Mouse (Mus musculus) MEL (cell line): ENCODE data around the gene Mid1. TPM values are rescaled to one million over a fixed set of nuclear protein-coding genes. Genes with fewer than 3 reads are reported as not detected.
"Not testable (repeated sequence)": the region's sequence is repeated elsewhere in the genome, so short reads cannot be mapped to it uniquely, and the experiment has no call there.

Experiments
- DNase-seq: peaks from one replicate; pipeline ENCODE4 v3.0.0; 2011; ENCODE audit warnings: low read depth, low spot score
- H3K27ac ChIP-seq: 2 replicates; pipeline ENCODE4 v1.5.1; 2012; ENCODE audit warnings: low read depth, mild to moderate bottlenecking, control low read depth, low read length, moderate library complexity; ENCODE audit not compliant: control insufficient read depth
- H3K27me3 ChIP-seq, 2 experiments: fragments of 150-350 bp in 1 of 2; sonication (generic) in 1 of 2; 2 replicates each; pipeline ENCODE4 v1.6.1; 2012; ENCODE audit warnings: low read length in 2 of 2, mild to moderate bottlenecking in 2 of 2, improper control_type of control experiment in 1 of 2, moderate library complexity in 1 of 2; ENCODE audit not compliant: insufficient read depth in 2 of 2, control insufficient read depth in 1 of 2
- H3K36me3 ChIP-seq, 2 experiments: 2 replicates each; pipeline ENCODE4 v1.6.1; 2012 to 2014; ENCODE audit warnings: low read length in 2 of 2, improper control_type of control experiment in 1 of 2, inconsistent platforms in 1 of 2, mild to moderate bottlenecking in 1 of 2; ENCODE audit not compliant: insufficient read depth in 2 of 2, control insufficient read depth in 1 of 2
- H3K4me1 ChIP-seq, 2 experiments: fragments of 150-350 bp in 1 of 2; sonication (generic) in 1 of 2; 2 replicates each; pipeline ENCODE4 v1.6.1; 2012; ENCODE audit warnings: low read length in 2 of 2, improper control_type of control experiment in 1 of 2, mild to moderate bottlenecking in 1 of 2; ENCODE audit not compliant: insufficient read depth in 2 of 2, control insufficient read depth in 1 of 2
- H3K4me3 ChIP-seq, 2 experiments: fragments of 150-350 bp in 1 of 2; sonication (generic) in 1 of 2; 2 replicates each; pipeline ENCODE4 v1.5.1; 2012; ENCODE audit warnings: low read depth in 2 of 2, low read length in 2 of 2, mild to moderate bottlenecking in 2 of 2, moderate library complexity in 2 of 2, control low read depth in 1 of 2, improper control_type of control experiment in 1 of 2; ENCODE audit not compliant: control insufficient read depth in 1 of 2, insufficient read depth in 1 of 2
- H3K79me2 ChIP-seq: 2 replicates; pipeline ENCODE4 v1.6.1; 2012; ENCODE audit warnings: mild to moderate bottlenecking, low read length, moderate library complexity; ENCODE audit not compliant: control insufficient read depth, poor library complexity, insufficient read depth
- H3K9ac ChIP-seq: 2 replicates; pipeline ENCODE4 v1.6.1; 2012; ENCODE audit warnings: low read depth, mild to moderate bottlenecking, control low read depth, low read length, moderate library complexity; ENCODE audit not compliant: control insufficient read depth, poor library complexity, severe bottlenecking
- H3K9me3 ChIP-seq: fragments of 150-350 bp; sonication (generic); replicated peaks from 2 replicates; pipeline ENCODE4 v1.6.1; 2012; ENCODE audit warnings: mild to moderate bottlenecking, low read length, improper control_type of control experiment, moderate library complexity; ENCODE audit not compliant: insufficient read depth
- HCFC1 ChIP-seq: IDR thresholded peaks from 2 replicates; pipeline ENCODE4 v1.6.1; 2012; ENCODE audit warnings: low read depth, mild to moderate bottlenecking, inconsistent platforms, low read length, improper control_type of control experiment, moderate library complexity
- MAZ ChIP-seq: IDR thresholded peaks from 2 replicates; pipeline ENCODE4 v1.6.1; 2012; ENCODE audit warnings: low read depth, mild to moderate bottlenecking, inconsistent platforms, low read length, improper control_type of control experiment
- NELFE ChIP-seq: IDR thresholded peaks from 2 replicates; pipeline ENCODE4 v1.6.1; 2011; ENCODE audit warnings: low read depth, low read length, improper control_type of control experiment
- POLR2A ChIP-seq, 2 experiments: IDR thresholded peaks; 2 replicates each; pipeline ENCODE4 v1.6.1; 2011 to 2012; ENCODE audit warnings: low read length in 2 of 2, mild to moderate bottlenecking in 2 of 2, control low read depth in 1 of 2, improper control_type of control experiment in 1 of 2, low read depth in 1 of 2, moderate library complexity in 1 of 2; ENCODE audit not compliant: control insufficient read depth in 1 of 2, insufficient read depth in 1 of 2, poor library complexity in 1 of 2
- POLR2AphosphoS2 ChIP-seq: IDR thresholded peaks from 2 replicates; pipeline ENCODE4 v1.6.1; 2011; ENCODE audit warnings: low read length, improper control_type of control experiment
- POLR2AphosphoS5 ChIP-seq: IDR thresholded peaks from 2 replicates; pipeline ENCODE4 v1.6.1; 2012; ENCODE audit warnings: low read depth, borderline replicate concordance, mild to moderate bottlenecking, inconsistent platforms, low read length, moderate library complexity, mixed read lengths
- SIN3A ChIP-seq: IDR thresholded peaks from 2 replicates; pipeline ENCODE4 v1.6.1; 2012; ENCODE audit warnings: low read length, improper control_type of control experiment, inconsistent platforms
- UBTF ChIP-seq: IDR thresholded peaks from 2 replicates; pipeline ENCODE4 v1.6.1; 2012; ENCODE audit warnings: low read depth, mild to moderate bottlenecking, inconsistent platforms, low read length, improper control_type of control experiment, moderate library complexity, borderline replicate concordance; ENCODE audit not compliant: insufficient read depth
- ZKSCAN1 ChIP-seq: IDR thresholded peaks from 2 replicates; pipeline ENCODE4 v1.6.1; 2012; ENCODE audit warnings: low read depth, mild to moderate bottlenecking, inconsistent platforms, low read length, improper control_type of control experiment, moderate library complexity
- ZNF384 ChIP-seq: IDR thresholded peaks from 2 replicates; pipeline ENCODE4 v1.6.1; 2012; ENCODE audit warnings: low read depth, mild to moderate bottlenecking, inconsistent platforms, low read length, improper control_type of control experiment
- polyA plus RNA-seq, 2 experiments: library from polyadenylated mRNA; stranded (reverse) in 1 of 2; unstranded in 1 of 2; fragments of >175 nt in 1 of 2; fragments of >200 nt in 1 of 2; gene quantifications; 2 replicates each; pipeline versions ENCODE4 v1.2.1 to v1.2.4; 2012; ENCODE audit warnings: low replicate concordance in 2 of 2, low read depth in 1 of 2; ENCODE audit not compliant: insufficient read length in 2 of 2, insufficient read depth in 1 of 2, missing spikeins in 1 of 2
- total RNA-seq: library from RNA; depleted of rRNA; stranded (reverse); fragments of 300-350 nt; gene quantifications from 2 replicates; pipeline ENCODE4 v1.2.3, GENCODE M21; 2012

The Mid1 gene
- total and polyA plus RNA-seq, 3 experiments = 1.4 to 7.8 TPM; not detected in 1

GRCm38 (mm10) chrX:169986519-169987367 is 301.7 kb downstream of the Mid1 start (continued):
- peak; percentile 99 for TF ChIP-seq UBTF
- TF ChIP-seq MAZ = peak; percentile 67; the same call in 1 of the 2 replicates
- peak; percentile 78 for TF ChIP-seq POLR2AphosphoS2
- TF ChIP-seq SIN3A = peak; percentile 60; the same call in 1 of the 2 replicates
- TF ChIP-seq HCFC1 = peak; percentile 87
- TF ChIP-seq ZKSCAN1 = peak; percentile 53; the same call in 1 of the 2 replicates
- TF ChIP-seq ZNF384 = peak; percentile 90
- TF ChIP-seq NELFE = peak; percentile 62

GRCm38 (mm10) chrX:169987368-169987837 is 302.4 kb downstream of the Mid1 start:
- H3K4me3 ChIP-seq = peak overlapping the region in 1 of 2 experiments; percentile 42; a peak in 2 of 4 replicates
- H3K9ac ChIP-seq, H3K9me3 ChIP-seq, H3K27me3 ChIP-seq, H3K36me3 ChIP-seq, H3K27ac ChIP-seq, H3K79me2 ChIP-seq, H3K4me1 ChIP-seq: not testable (repeated sequence)
- TF ChIP-seq POLR2AphosphoS5 (peak; percentile 40; the same call in 1 of the 2 replicates), POLR2A (IDR thresholded peaks at IDR 0.05; ENCODE audit: control insufficient read depth in 1 of 2, insufficient read depth in 1 of 2, low read depth in 1 of 2, low read length in 2 of 2, poor library complexity in 1 of 2) (peak in 1 of 2 experiments; percentile 3; a peak in 1 of 4 replicates)
- DNase-seq = peak; percentile 59

- DNase-seq, H3K27ac ChIP-seq, H3K79me2 ChIP-seq, H3K4me3 ChIP-seq, H3K4me1 ChIP-seq, H3K9ac ChIP-seq: not testable (repeated sequence)
- TF ChIP-seq POLR2AphosphoS5 = peak; percentile 79; the same call in 1 of the 2 replicates
- TF ChIP-seq POLR2AphosphoS2 = peak; percentile 18; the same call in 1 of the 2 replicates
- TF ChIP-seq, all 39 proteins: peak for 2; not testable (repeated sequence) for 37
- not testable (repeated sequence) for H3K27me3 ChIP-seq, H3K9me3 ChIP-seq, H3K36me3 ChIP-seq
These were observed 303.7 kb downstream of the Mid1 start for GRCm38 (mm10) chrX:169988571-169989218.
